Mouse (Mus musculus) midbrain, embryonic 14.5 days (tissue): ENCODE results near the gene Usp19. TPM values are rescaled to one million over a fixed set of nuclear protein-coding genes. Genes with fewer than 3 reads are reported as not detected.
A peak's percentile ranks its signal among the peaks of the same experiment; 100 is the strongest.

Experiments
- ATAC-seq: fragments of 200-750 bp; cut with Nextera tagmentation; 2 replicates; pipeline ENCODE4 v1.8.0; 2017; ENCODE audit warnings: moderate number of reproducible peaks, moderate library complexity; ENCODE audit not compliant: low FRiP score, low TSS enrichment
- DNase-seq: peaks from one replicate; pipeline ENCODE4 v3.0.0-alpha.2; 2015
- H3K27ac ChIP-seq: fragments of 300-500 bp; sonication (generic); replicated peaks from 2 replicates; pipeline ENCODE4 v1.5.1; 2014; ENCODE audit warnings: mild to moderate bottlenecking, low read depth, low read length, moderate library complexity
- H3K27me3 ChIP-seq: fragments of 300-500 bp; sonication (generic); 2 replicates; pipeline ENCODE4 v1.6.1; 2014; ENCODE audit warnings: low read length, control low read depth, mixed read lengths; ENCODE audit not compliant: control insufficient read depth, insufficient read depth
- H3K36me3 ChIP-seq: fragments of 300-500 bp; sonication (generic); 2 replicates; pipeline ENCODE4 v1.6.1; 2014; ENCODE audit warnings: low read length, control low read depth; ENCODE audit not compliant: control insufficient read depth, insufficient read depth
- H3K4me1 ChIP-seq: fragments of 300-500 bp; sonication (generic); 2 replicates; pipeline ENCODE4 v1.6.1; 2014; ENCODE audit warnings: mild to moderate bottlenecking, antibody characterized with exemption, low read length, control low read depth; ENCODE audit not compliant: control insufficient read depth, insufficient read depth
- H3K4me2 ChIP-seq: fragments of 300-500 bp; sonication (generic); 2 replicates; pipeline ENCODE4 v1.6.1; 2014; ENCODE audit warnings: mild to moderate bottlenecking, low read length, moderate library complexity
- H3K4me3 ChIP-seq: fragments of 300-500 bp; sonication (generic); replicated peaks from 2 replicates; pipeline ENCODE4 v1.5.1; 2014; ENCODE audit warnings: low read depth, low read length
- H3K9ac ChIP-seq: fragments of 300-500 bp; sonication (generic); replicated peaks from 2 replicates; pipeline ENCODE4 v1.6.1; 2014; ENCODE audit warnings: mild to moderate bottlenecking, low read length, moderate library complexity
- H3K9me3 ChIP-seq: fragments of 300-500 bp; sonication (generic); 2 replicates; pipeline ENCODE4 v1.6.1; 2016; ENCODE audit warnings: low read length, control low read depth, mixed read lengths; ENCODE audit not compliant: control insufficient read depth
- WGBS: fragments of 180-500 bp; shearing (Covaris S2); extraction: QIAGEN DNeasy Blood & Tissue Kit; methylation state at CpG from one replicate; pipeline ENCODE4 v1.1.7; 2014; 5-methylcytosine and 5-hydroxymethylcytosine counted together
- polyA plus RNA-seq: library from polyadenylated mRNA; unstranded; fragments of >200 nt; fragmentation: Nextera tagmentation; extraction: Ambion mirVana; gene quantifications from 2 replicates; pipeline ENCODE4 v1.2.1, GENCODE M21; 2014

Usp19 gene
- polyA plus RNA-seq, 1 experiment from 2014 or later = 72.5 TPM

DNA sequence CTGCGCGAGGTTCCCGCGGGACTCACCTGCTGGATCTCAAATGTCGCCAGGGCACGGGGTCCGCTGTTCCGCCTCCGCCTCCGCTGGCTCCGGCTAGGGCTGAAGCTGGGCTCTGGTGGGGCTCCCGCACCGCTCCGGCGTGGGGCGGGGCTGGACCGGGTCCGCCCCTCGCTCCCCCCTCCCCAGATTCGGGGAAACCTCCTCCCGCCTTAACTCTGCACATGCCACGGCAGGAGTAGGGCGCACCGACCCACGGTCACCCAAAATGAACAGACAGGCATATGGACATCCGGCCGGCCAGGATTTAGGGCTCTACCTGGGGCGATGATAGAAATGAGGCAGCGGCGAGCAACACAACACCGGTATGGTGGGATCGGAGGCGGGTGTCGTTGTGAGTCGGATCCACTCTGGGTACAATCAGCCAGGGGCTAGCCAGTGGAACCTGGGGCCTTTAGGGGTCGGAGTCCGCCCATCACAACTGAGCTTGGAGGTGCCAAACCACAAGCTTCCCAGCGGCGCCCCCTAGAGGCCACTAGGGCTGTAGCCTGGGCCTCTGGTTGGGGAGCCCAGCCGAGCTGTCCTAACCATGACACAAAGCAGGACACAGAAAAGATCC, 38.0 kb upstream of the Usp19 start:
- DNase-seq (peak; percentile 96), ATAC-seq (peak; percentile 83)
- H3K9me3 ChIP-seq = no peaks in the 10 kb centered on the region
- peaks cover 42% of the 10 kb centered on the region for H3K4me1 ChIP-seq
- peaks cover 17% of the 10 kb centered on the region for H3K36me3 ChIP-seq
- H3K27me3 ChIP-seq = no peaks in the 10 kb centered on the region
- H3K27ac ChIP-seq = peak overlapping the region; percentile 90
- H3K9ac ChIP-seq = peak overlapping the region; percentile 75
- WGBS = under 1% methylated on average over 40 of the region's 40 CpGs
- H3K4me3 ChIP-seq = peak overlapping the region; percentile 60
- H3K4me2 ChIP-seq = peak overlapping the region; percentile 75

DNA sequence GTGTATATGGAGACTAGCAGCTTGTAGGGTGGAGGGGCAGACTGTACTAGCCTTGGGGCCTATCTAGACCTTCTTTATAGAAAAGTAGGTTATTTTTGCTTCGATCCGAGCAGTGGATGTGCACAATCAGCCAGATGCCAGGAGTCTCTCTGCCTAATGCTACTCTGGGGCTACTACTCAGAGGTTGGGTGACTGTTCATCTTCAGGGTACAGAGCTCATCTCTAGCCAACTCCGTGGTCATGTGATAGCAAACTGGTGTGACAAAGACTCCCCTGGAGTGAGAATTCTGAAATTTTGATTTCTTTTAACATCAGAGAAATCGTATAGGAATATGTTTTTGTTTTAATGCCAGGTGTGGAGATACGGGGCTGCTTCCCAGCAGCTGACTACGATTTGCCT, 37.5 kb upstream of the Usp19 start:
- Histone ChIP-seq H3K9ac (peak overlapping the region; percentile 75), H3K36me3 (peaks cover 12% of the 10 kb centered on the region), H3K4me3 (peak overlapping the region; percentile 60), H3K27ac (peak overlapping the region; percentile 90), H3K4me2 (peak overlapping the region; percentile 75), H3K27me3 (no peaks in the 10 kb centered on the region), H3K4me1 (peaks cover 42% of the 10 kb centered on the region), H3K9me3 (no peaks in the 10 kb centered on the region)
- ATAC-seq (0 out of 2 replicates have a peak, but pooled peaks have one; percentile 7), DNase-seq (no peak)
- 50% methylated on average over 6 of the region's 6 CpGs for WGBS

DNA sequence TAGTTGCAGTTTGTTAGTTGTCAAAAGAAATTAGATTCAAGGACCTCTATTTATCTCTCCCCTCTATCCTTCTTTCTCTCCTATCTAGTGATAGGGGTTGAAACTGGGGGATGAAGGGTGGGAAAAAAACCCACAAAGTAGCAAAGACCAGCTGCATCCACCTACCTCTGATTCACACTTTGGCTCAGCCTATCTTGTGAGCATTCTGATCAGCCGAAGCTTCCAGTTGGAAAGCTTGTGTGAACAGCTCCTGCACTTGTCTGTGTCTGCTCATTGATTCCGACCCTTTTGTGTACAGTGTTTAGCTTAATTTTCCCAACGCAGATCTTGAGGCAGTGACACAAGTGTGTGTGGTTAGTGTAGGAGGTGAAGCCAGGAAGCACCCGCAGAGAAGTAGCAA, 36.9 kb upstream of the Usp19 start:
- H3K9me3 ChIP-seq = no peaks in the 10 kb centered on the region
- peaks cover 42% of the 10 kb centered on the region for H3K4me1 ChIP-seq
- peak overlapping the region; percentile 60; the same call in 1 of the 2 replicates for H3K4me3 ChIP-seq
- peaks cover 7% of the 10 kb centered on the region for H3K36me3 ChIP-seq
- no peak overlapping the region; the same call in 1 of the 2 replicates for H3K9ac ChIP-seq
- no peaks in the 10 kb centered on the region for H3K27me3 ChIP-seq
- WGBS = 77% methylated on average over 4 of the region's 4 CpGs
- no peak overlapping the region for H3K27ac ChIP-seq
- no peak for ATAC-seq
- no peak for DNase-seq
- peak overlapping the region; percentile 75 for H3K4me2 ChIP-seq

DNA sequence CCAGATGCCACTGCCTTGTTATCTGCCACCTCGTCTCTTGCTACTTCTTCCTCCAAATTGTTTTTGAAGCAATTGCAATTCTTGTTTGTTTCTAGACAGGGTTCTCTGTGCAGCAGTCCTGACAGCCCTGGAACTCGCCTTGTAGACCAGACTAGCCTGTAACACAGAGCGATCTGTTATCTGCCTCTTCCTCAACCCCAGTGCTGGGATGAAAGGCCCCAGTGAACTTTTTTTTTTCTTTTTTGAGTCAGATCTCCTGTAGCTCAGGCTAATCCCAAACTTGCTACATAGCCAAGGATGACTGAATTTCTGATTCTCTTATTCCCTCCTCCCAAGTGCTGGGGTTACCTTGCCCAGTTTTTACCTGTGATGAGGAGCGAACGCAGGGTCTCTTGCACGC, 36.0 kb upstream of the Usp19 start:
- WGBS = 89% methylated on average over 6 of the region's 6 CpGs
- no peak for ATAC-seq
- Histone ChIP-seq H3K4me1 (peaks cover 34% of the 10 kb centered on the region), H3K9ac (no peak overlapping the region), H3K4me2 (no peak overlapping the region), H3K4me3 (no peak overlapping the region), H3K27ac (no peak overlapping the region), H3K36me3 (no peaks in the 10 kb centered on the region), H3K27me3 (no peaks in the 10 kb centered on the region), H3K9me3 (no peaks in the 10 kb centered on the region)
- no peak for DNase-seq

DNA sequence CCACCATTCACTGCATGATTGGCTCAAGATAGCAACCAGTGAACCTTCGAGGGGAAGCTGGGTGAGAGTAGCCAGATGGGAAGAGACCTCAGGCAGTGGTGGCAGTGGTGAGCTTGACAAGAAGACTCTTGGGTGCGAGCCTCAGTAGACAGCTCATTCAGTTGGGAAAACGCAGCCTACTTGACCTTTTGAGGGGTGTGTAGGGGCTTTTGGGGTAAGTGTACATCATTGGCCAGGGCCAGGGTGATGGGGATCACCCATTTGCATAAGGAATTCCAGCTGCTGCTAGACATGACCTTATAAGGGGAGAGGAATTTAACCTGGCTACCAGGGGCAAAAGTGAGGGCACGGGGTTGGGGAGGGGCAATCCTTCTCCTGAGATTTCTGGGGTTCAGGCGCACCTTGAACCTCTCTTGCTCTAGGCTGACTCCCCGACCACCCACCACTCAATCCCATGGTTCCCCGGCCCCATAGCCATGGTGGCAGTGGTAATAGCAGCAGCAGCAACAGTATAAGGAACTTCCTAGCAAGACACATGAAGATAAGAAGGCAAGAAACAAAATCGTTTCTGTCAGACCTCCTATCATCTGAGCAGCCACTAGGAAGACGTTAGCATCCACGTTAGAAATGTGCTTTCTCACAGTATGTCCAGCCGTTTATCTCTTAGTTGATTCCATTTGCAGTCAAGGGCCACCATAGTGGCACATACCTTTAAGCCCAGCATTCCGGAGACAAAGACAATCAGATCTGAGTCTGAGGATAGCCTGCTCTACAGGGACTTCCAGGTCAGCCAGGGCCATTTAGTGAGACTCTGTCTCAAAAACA, 34.4 kb upstream of the Usp19 start:
- H3K36me3 ChIP-seq = no peaks in the 10 kb centered on the region
- DNase-seq = no peak

GRCm38 (mm10) chr9:108456953-108457352, 33.4 kb upstream of the Usp19 start:
- Histone ChIP-seq H3K9me3 (no peaks in the 10 kb centered on the region), H3K4me2 (no peak overlapping the region), H3K27me3 (no peaks in the 10 kb centered on the region), H3K27ac (no peak overlapping the region), H3K4me3 (no peak overlapping the region), H3K4me1 (peaks cover 18% of the 10 kb centered on the region), H3K9ac (no peak overlapping the region), H3K36me3 (no peaks in the 10 kb centered on the region)
- 89% methylated on average over 10 of the region's 10 CpGs for WGBS
- DNase-seq = no peak
- no peak for ATAC-seq

More for the DNA sequence above, 34.4 kb upstream of the Usp19 start:
- no peak overlapping the region for H3K27ac ChIP-seq
- peaks cover 19% of the 10 kb centered on the region for H3K4me1 ChIP-seq
- H3K9me3 ChIP-seq = no peaks in the 10 kb centered on the region
- no peak overlapping the region for H3K9ac ChIP-seq
- ATAC-seq = no peak
- no peaks in the 10 kb centered on the region for H3K27me3 ChIP-seq
- 79% methylated on average over 12 of the region's 12 CpGs for WGBS
- H3K4me3 ChIP-seq = no peak overlapping the region
- no peak overlapping the region for H3K4me2 ChIP-seq

DNA sequence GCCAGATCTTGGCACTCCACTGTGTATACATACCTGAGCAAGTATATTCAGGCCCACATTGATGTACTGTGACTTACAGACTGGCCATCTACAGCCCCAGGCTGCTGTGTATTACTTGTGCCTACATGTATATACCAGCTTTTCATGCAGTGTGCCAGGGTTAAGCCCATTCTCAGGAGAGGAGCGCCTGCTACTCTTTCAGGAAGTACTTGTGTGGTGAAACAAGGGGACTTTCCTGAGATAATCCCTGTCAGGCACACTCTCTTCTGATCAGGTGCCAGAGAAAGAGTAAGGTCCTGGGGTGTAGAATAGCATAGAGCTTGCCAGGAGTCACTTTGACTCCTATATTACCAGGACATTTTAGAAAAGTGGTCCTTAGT, 30.5 kb upstream of the Usp19 start:
- no peak; the same call in 1 of the 2 replicates for ATAC-seq
- WGBS = 91% methylated on average over 1 of the region's 1 CpGs
- H3K9ac ChIP-seq = peak overlapping the region; percentile 79; the same call in 1 of the 2 replicates
- DNase-seq = no peak
- H3K27ac ChIP-seq = peak overlapping the region; percentile 79
- H3K9me3 ChIP-seq = no peaks in the 10 kb centered on the region
- peaks cover 21% of the 10 kb centered on the region for H3K36me3 ChIP-seq
- H3K27me3 ChIP-seq = no peaks in the 10 kb centered on the region
- H3K4me2 ChIP-seq = peak overlapping the region; percentile 93
- peaks cover 9% of the 10 kb centered on the region for H3K4me1 ChIP-seq
- H3K4me3 ChIP-seq = peak overlapping the region; percentile 86

DNA sequence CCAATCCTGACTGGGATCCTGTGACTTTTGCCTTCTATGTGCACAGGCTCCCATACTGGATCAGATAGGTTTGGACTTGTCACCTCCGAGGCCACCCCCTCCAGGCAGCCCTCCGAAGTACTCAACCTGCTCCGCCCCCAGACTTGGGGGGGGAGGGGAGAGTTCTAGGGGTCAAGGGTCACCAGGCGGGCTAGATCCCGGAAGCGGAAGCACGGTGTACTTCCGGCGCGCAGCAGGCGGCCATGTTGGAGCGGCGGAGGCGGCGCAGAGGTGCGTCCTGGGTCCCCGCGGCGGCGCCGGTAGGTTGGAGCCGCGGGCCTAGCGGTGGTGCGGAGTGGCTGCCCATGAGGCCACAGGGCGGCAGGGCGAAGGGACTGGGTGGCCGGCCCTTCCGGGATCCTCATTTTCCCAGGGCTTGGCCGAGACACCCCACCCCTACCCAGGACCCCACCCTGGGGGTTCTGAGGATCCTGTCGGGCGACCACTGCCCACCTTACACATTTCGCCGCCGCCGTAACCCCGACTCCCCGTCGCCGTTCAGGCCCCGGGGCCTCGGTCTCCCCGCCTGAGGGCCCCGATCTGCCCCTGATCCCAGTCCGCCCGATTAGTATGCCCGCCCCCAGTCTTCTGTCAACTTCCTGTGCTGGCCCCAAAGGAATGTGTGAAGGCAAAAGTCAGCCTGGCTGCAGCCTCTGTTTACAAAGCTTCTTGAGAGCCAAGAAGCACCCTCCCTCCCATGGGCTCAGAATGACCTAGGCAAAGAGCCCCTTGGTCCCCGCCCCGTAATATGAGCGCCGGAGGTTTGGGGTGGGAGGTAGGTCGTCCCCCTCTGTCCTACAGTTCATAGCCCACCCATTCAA, 29.9 kb upstream of the Usp19 start, which contains the start of gene Ccdc71:
Gene Ccdc71, plus strand, starts transcription at position 209 of the 860 bp plus-strand sequence.
- peaks cover 27% of the 10 kb centered on the region for H3K36me3 ChIP-seq
- H3K27ac ChIP-seq = peak within 1 kb of the TSS; percentile 79
- peak within 1 kb of the TSS; percentile 79 for H3K9ac ChIP-seq
- DNase-seq (peak; percentile 93), ATAC-seq (peak; percentile 87)
- under 1% methylated on average over 52 of the region's 52 CpGs for WGBS
- peaks cover 9% of the 10 kb centered on the region for H3K4me1 ChIP-seq
- no peaks in the 10 kb centered on the region for H3K27me3 ChIP-seq
- H3K4me2 ChIP-seq = peak within 1 kb of the TSS; percentile 93
- H3K4me3 ChIP-seq = peak within 1 kb of the TSS; percentile 86
- H3K9me3 ChIP-seq = no peaks in the 10 kb centered on the region
